Mouse (Mus musculus) kidney, embryonic 14.5 days (tissue): ENCODE measurements around the gene Faim. TPM values are rescaled to one million over a fixed set of nuclear protein-coding genes. Genes with fewer than 3 reads are reported as not detected.

Source experiments
- ATAC-seq: fragments of 200-750 bp; cut with Nextera tagmentation; 2 replicates; pipeline ENCODE4 v1.8.0; 2017; ENCODE audit warnings: moderate number of reproducible peaks, mild to moderate bottlenecking, moderate TSS enrichment, moderate library complexity; ENCODE audit not compliant: low FRiP score, low TSS enrichment
- H3K27ac ChIP-seq: fragments of 300-500 bp; sonication (generic); 2 replicates; pipeline ENCODE4 v1.5.1; 2014; ENCODE audit warnings: low read depth, mild to moderate bottlenecking, low read length, moderate library complexity, mixed read lengths
- H3K27me3 ChIP-seq: fragments of 300-500 bp; sonication (generic); 2 replicates; pipeline ENCODE4 v1.6.1; 2014; ENCODE audit warnings: mild to moderate bottlenecking, low read length; ENCODE audit not compliant: control insufficient read depth, insufficient read depth
- H3K36me3 ChIP-seq: fragments of 300-500 bp; sonication (generic); 2 replicates; pipeline ENCODE4 v1.6.1; 2014; ENCODE audit warnings: low read length, mixed read lengths; ENCODE audit not compliant: control insufficient read depth, insufficient read depth
- H3K4me1 ChIP-seq: fragments of 300-500 bp; sonication (generic); 2 replicates; pipeline ENCODE4 v1.6.1; 2014; ENCODE audit warnings: low read length, mixed read lengths; ENCODE audit not compliant: control insufficient read depth, insufficient read depth
- H3K4me2 ChIP-seq: fragments of 300-500 bp; sonication (generic); replicated peaks from 2 replicates; pipeline ENCODE4 v1.6.1; 2014; ENCODE audit warnings: low read depth, mild to moderate bottlenecking, low read length
- H3K4me3 ChIP-seq: fragments of 300-500 bp; sonication (generic); 2 replicates; pipeline ENCODE4 v1.5.1; 2014; ENCODE audit warnings: mild to moderate bottlenecking, low read length
- H3K9ac ChIP-seq: fragments of 300-500 bp; sonication (generic); 2 replicates; pipeline ENCODE4 v1.6.1; 2014; ENCODE audit warnings: low read depth, mild to moderate bottlenecking, low read length, moderate library complexity
- H3K9me3 ChIP-seq: fragments of 300-500 bp; sonication (generic); 2 replicates; pipeline ENCODE4 v1.6.1; 2016; ENCODE audit warnings: low read length; ENCODE audit not compliant: control insufficient read depth
- WGBS: fragments of 180-500 bp; shearing (Covaris S2); extraction: QIAGEN DNeasy Blood & Tissue Kit; methylation state at CpG from one replicate; pipeline ENCODE4 v1.1.7; 2014; 5-methylcytosine and 5-hydroxymethylcytosine counted together
- polyA plus RNA-seq: library from polyadenylated mRNA; unstranded; fragments of >200 nt; fragmentation: Nextera tagmentation; extraction: Ambion mirVana; gene quantifications from 2 replicates; pipeline ENCODE4 v1.2.1, GENCODE M21; 2014

Gene Faim
- polyA plus RNA-seq, 1 experiment from 2014 or later, result 52.0 TPM

- no peaks in the 10 kb centered on the region for H3K36me3 ChIP-seq
- peaks cover 3% of the 10 kb centered on the region; the same call in 1 of the 2 replicates for H3K4me1 ChIP-seq
- peaks cover 10% of the 10 kb centered on the region for H3K27me3 ChIP-seq
- H3K9me3 ChIP-seq, result no peaks in the 10 kb centered on the region
- peak overlapping the region; percentile 83 for H3K4me2 ChIP-seq
- no peak for ATAC-seq
- 50% methylated on average over 9 of the region's 9 CpGs for WGBS
- H3K4me3 ChIP-seq, result peak overlapping the region; percentile 81
- H3K9ac ChIP-seq, result peak overlapping the region; percentile 67; the same call in 1 of the 2 replicates
- no peak overlapping the region for H3K27ac ChIP-seq
These were observed 958 bp downstream of the Faim start for GRCm38 (mm10) chr9:98987131-98987530.

- Histone ChIP-seq H3K9ac (no peak overlapping the region), H3K27me3 (no peaks in the 10 kb centered on the region), H3K27ac (no peak overlapping the region), H3K4me3 (no peak overlapping the region), H3K9me3 (no peaks in the 10 kb centered on the region), H3K4me1 (no peaks in the 10 kb centered on the region), H3K4me2 (no peak overlapping the region), H3K36me3 (0 out of 2 replicates have a peak, but pooled peaks cover 2% of the 10 kb centered on the region)
- 90% methylated on average over 4 of the region's 4 CpGs for WGBS
- no peak for ATAC-seq
These were observed 7.9 kb downstream of the Faim start for GRCm38 (mm10) chr9:98994103-98994502.

DNA sequence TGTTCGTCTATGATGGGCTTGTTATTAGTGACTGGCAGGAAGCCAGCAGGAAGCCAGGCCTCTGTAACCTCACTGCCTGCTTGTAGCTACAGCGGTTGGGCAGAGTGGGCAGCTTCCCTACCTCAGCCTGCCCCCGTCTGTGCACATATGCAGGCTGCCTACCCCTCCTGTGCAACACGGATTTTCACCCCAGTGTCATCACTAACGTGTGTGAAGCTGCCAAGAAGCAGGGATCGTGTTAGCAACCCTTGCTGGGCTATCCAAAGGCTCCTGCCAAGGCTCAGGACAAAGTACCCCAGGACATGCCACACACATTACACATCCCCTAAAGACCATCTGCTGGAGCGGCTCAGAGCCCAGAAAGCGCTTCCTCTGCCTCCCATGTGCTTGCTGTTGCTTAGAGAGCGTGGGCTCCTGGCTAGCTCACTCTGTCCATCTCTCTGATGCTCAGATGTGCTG, 13.7 kb downstream of the Faim start:
- H3K27me3 ChIP-seq, result no peaks in the 10 kb centered on the region
- no peaks in the 10 kb centered on the region for H3K9me3 ChIP-seq
- no peak overlapping the region for H3K27ac ChIP-seq
- H3K9ac ChIP-seq, result no peak overlapping the region
- H3K4me3 ChIP-seq, result no peak overlapping the region
- peaks cover 2% of the 10 kb centered on the region; the same call in 1 of the 2 replicates for H3K36me3 ChIP-seq
- no peaks in the 10 kb centered on the region for H3K4me1 ChIP-seq
- 80% methylated on average over 9 of the region's 9 CpGs for WGBS
- no peak overlapping the region for H3K4me2 ChIP-seq
- no peak for ATAC-seq

DNA sequence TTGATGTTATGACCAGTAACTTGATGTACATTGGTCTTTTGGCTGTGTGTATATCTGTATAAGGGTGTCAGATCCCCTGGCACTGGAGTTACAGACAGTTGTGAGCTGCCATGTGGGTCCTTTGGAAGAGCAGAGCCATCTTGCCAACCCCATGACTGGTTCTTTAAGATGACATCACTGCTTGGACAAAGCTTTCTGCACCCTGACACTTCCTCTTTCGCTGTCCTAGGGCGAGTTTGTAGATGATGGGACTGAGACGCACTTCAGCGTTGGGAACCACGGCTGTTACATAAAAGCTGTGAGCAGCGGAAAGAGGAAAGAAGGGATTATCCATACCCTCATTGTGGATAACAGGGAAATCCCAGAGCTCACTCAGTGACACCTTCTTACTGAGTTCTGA, 15.2 kb downstream of the Faim start:
- Histone ChIP-seq H3K4me3 (no peak overlapping the region), H3K27ac (no peak overlapping the region), H3K27me3 (no peaks in the 10 kb centered on the region), H3K4me2 (no peak overlapping the region), H3K36me3 (peaks cover 2% of the 10 kb centered on the region; the same call in 1 of the 2 replicates), H3K9ac (no peak overlapping the region), H3K4me1 (no peaks in the 10 kb centered on the region), H3K9me3 (no peaks in the 10 kb centered on the region)
- ATAC-seq, result no peak
- WGBS, result 91% methylated on average over 6 of the region's 6 CpGs

- H3K9ac ChIP-seq, result no peak overlapping the region
- 63% methylated on average over 12 of the region's 12 CpGs for WGBS
- H3K4me2 ChIP-seq, result no peak overlapping the region
- no peak for ATAC-seq
- no peak overlapping the region for H3K4me3 ChIP-seq
- H3K36me3 ChIP-seq, result no peaks in the 10 kb centered on the region
- H3K27ac ChIP-seq, result no peak overlapping the region
- no peaks in the 10 kb centered on the region for H3K4me1 ChIP-seq
- no peaks in the 10 kb centered on the region for H3K27me3 ChIP-seq
- H3K9me3 ChIP-seq, result no peaks in the 10 kb centered on the region
These were observed 23.1 kb downstream of the Faim start for GRCm38 (mm10) chr9:99009069-99009897.

DNA sequence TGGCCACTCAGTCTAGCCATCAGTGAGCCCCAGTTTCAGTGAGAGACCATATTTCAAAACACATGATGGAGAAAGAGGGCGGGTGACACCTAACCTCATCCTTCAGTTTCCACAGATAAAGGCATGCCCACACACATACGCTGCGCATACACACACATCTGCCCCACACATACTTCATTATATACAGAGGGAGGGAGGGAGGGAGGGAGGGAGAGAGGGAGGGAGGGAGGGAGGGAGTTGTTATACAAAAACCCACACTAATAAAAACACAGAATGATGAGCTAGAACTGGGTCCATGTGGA, 23.7 kb downstream of the Faim start:
- ATAC-seq, result no peak
- H3K4me2 ChIP-seq, result no peak overlapping the region

DNA sequence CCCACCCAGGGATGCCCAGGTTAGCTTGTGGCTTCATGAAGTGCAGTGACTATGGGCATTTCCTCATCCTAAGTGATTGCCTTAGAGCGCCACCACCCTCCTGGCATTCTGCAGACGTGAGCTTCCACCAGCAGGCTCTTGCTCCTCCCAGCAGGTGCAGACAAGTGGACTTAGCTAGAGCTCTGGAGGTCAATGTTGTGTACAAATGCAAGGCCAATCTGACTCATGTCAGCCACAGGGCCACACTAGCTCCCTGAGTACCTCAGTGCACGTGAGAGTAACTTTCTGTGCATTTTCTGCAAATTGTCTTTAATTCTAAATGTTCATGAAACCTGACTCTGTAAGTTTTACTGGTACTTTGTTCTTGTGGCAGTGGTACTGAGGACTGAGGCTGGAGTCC, 30.1 kb downstream of the Faim start:
- Histone ChIP-seq H3K9me3 (no peaks in the 10 kb centered on the region), H3K9ac (no peak overlapping the region), H3K4me1 (no peaks in the 10 kb centered on the region), H3K4me2 (no peak overlapping the region), H3K27me3 (no peaks in the 10 kb centered on the region), H3K36me3 (no peaks in the 10 kb centered on the region), H3K27ac (no peak overlapping the region), H3K4me3 (no peak overlapping the region)
- WGBS, result 74% methylated on average over 3 of the region's 3 CpGs
- ATAC-seq, result no peak

More for the DNA sequence above, 23.7 kb downstream of the Faim start:
- Histone ChIP-seq H3K4me3 (no peak overlapping the region), H3K9ac (no peak overlapping the region), H3K36me3 (no peaks in the 10 kb centered on the region), H3K27ac (no peak overlapping the region), H3K9me3 (no peaks in the 10 kb centered on the region), H3K4me1 (no peaks in the 10 kb centered on the region), H3K27me3 (no peaks in the 10 kb centered on the region)
- WGBS, result 83% methylated on average over 3 of the region's 3 CpGs

- no peak overlapping the region for H3K27ac ChIP-seq
- no peak for ATAC-seq
- no peak overlapping the region for H3K4me3 ChIP-seq
- no peak overlapping the region for H3K9ac ChIP-seq
- no peaks in the 10 kb centered on the region for H3K9me3 ChIP-seq
- no peaks in the 10 kb centered on the region for H3K36me3 ChIP-seq
- 52% methylated on average over 3 of the region's 3 CpGs for WGBS
- no peaks in the 10 kb centered on the region for H3K4me1 ChIP-seq
- no peaks in the 10 kb centered on the region for H3K27me3 ChIP-seq
- H3K4me2 ChIP-seq, result no peak overlapping the region
These were observed 30.6 kb downstream of the Faim start for GRCm38 (mm10) chr9:99016759-99017158.

GRCm38 (mm10) chr9:99017679-99018078, 31.5 kb downstream of the Faim start:
- H3K4me3 ChIP-seq, result no peak overlapping the region
- no peaks in the 10 kb centered on the region for H3K9me3 ChIP-seq
- H3K27ac ChIP-seq, result no peak overlapping the region
- 70% methylated on average over 6 of the region's 6 CpGs for WGBS
- ATAC-seq, result no peak
- no peak overlapping the region for H3K9ac ChIP-seq
- H3K27me3 ChIP-seq, result no peaks in the 10 kb centered on the region
- no peak overlapping the region for H3K4me2 ChIP-seq
- no peaks in the 10 kb centered on the region for H3K36me3 ChIP-seq
- no peaks in the 10 kb centered on the region for H3K4me1 ChIP-seq
